Mouse (Mus musculus): ENCODE data around the gene T2. TPM values are rescaled to one million over a fixed set of nuclear protein-coding genes. Genes with fewer than 3 reads are reported as not detected.
A peak's percentile ranks its signal among the peaks of the same experiment; 100 is the strongest.
"Not testable (repeated sequence)": the region's sequence is repeated elsewhere in the genome, so short reads cannot be mapped to it uniquely, and the experiment has no call there.

T2 gene
- polyA plus RNA-seq, 1 experiment from 2014 or later: 0.62 TPM

DNA sequence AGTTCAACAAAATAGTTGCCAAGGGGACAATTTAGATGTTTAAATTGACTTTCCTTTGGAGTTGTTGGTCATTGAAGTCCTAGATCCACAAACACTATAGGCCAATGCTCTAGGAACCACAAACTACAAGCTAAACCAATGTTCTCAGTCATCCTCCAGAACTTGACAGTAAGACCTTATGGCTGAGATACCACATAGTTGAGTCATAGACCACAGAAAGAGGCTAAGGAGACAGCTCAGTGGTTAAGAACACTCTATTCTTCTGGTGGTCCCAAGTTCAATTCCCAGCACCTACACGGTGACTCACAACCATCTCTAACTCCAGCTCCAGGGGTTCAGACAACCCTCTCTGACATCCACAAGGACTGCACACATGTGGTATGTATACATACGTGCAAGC, 29.6 kb downstream of the T2 start:
- Histone ChIP-seq H3K27me3 (ENCODE audit: insufficient read depth, low read length) (peaks cover 30% of the 10 kb centered on the region), H3K9ac (replicated peaks; ENCODE audit: low read length) (no peak overlapping the region), H3K36me3 (ENCODE audit: insufficient read depth, low read length) (no peaks in the 10 kb centered on the region), H3K9me3 (ENCODE audit: low read length) (no peaks in the 10 kb centered on the region), H3K4me1 (ENCODE audit: insufficient read depth, low read length) (peaks cover 13% of the 10 kb centered on the region), H3K4me3 (ENCODE audit: low read length) (no peak overlapping the region), H3K4me2 (replicated peaks; ENCODE audit: low read depth, low read length) (no peak overlapping the region), H3K27ac (ENCODE audit: low read length) (no peak overlapping the region)
- whole genome bisulfite sequencing: 94% methylated on average over 2 of the region's 2 CpGs
- no peak for ATAC-seq (ENCODE audit: low FRiP score, low TSS enrichment)

DNA sequence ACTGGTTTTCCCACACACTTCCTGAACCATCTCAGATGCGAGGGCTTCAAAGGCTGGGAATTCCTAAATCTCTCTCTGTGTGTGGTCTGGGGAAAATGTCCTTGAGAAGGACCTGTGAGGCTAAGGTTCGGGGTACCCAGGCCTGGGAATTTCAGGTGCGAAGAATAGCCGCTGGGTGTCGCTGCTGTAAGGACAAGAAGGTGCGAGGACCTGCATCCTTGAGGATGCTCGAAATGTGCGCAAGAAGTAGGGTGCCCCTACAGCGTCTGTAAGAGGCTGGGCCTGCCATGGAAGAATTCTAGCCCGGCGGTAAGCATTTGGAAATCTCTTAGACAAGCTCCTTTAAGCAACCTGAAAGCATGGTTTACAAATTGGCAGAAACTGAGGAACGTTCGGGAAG, 32.7 kb downstream of the T2 start:
- peak overlapping the region; percentile 29; the same call in 1 of the 2 replicates for H3K4me3 ChIP-seq (ENCODE audit: low read length)
- WGBS: under 1% methylated on average over 13 of the region's 13 CpGs
- peaks cover 13% of the 10 kb centered on the region for H3K4me1 ChIP-seq (ENCODE audit: insufficient read depth, low read length)
- no peak overlapping the region for H3K27ac ChIP-seq (ENCODE audit: low read length)
- no peak for ATAC-seq (ENCODE audit: low FRiP score, low TSS enrichment)
- H3K36me3 ChIP-seq (ENCODE audit: insufficient read depth, low read length): no peaks in the 10 kb centered on the region
- H3K9me3 ChIP-seq (ENCODE audit: low read length): no peaks in the 10 kb centered on the region
- peak overlapping the region; percentile 48 for H3K4me2 ChIP-seq (replicated peaks; ENCODE audit: low read depth, low read length)
- H3K27me3 ChIP-seq (ENCODE audit: insufficient read depth, low read length): peaks cover 38% of the 10 kb centered on the region
- no peak overlapping the region for H3K9ac ChIP-seq (replicated peaks; ENCODE audit: low read length)

- peaks cover 13% of the 10 kb centered on the region for H3K4me1 ChIP-seq (ENCODE audit: insufficient read depth, low read length)
- no peak overlapping the region for H3K27ac ChIP-seq (ENCODE audit: low read length)
- H3K9me3 ChIP-seq (ENCODE audit: low read length): no peaks in the 10 kb centered on the region
- H3K36me3 ChIP-seq (ENCODE audit: insufficient read depth, low read length): no peaks in the 10 kb centered on the region
- peaks cover 38% of the 10 kb centered on the region for H3K27me3 ChIP-seq (ENCODE audit: insufficient read depth, low read length)
- H3K9ac ChIP-seq (replicated peaks; ENCODE audit: low read length): peak overlapping the region; percentile 35
- WGBS: 1% methylated on average over 28 of the region's 28 CpGs
- peak overlapping the region; percentile 29 for H3K4me3 ChIP-seq (ENCODE audit: low read length)
- H3K4me2 ChIP-seq (replicated peaks; ENCODE audit: low read depth, low read length): peak overlapping the region; percentile 48
- ATAC-seq (ENCODE audit: low FRiP score, low TSS enrichment): no peak
These were observed 33.4 kb downstream of the T2 start for GRCm38 (mm10) chr17:8388990-8389789.

GRCm38 (mm10) chr17:8389790-8390095, 34.0 kb downstream of the T2 start:
- WGBS: 3% methylated on average over 10 of the region's 10 CpGs
- H3K4me2 ChIP-seq (replicated peaks; ENCODE audit: low read depth, low read length): peak overlapping the region; percentile 48

GRCm38 (mm10) chr17:8390487-8390886, 34.7 kb downstream of the T2 start:
- peaks cover 38% of the 10 kb centered on the region for H3K27me3 ChIP-seq (ENCODE audit: insufficient read depth, low read length)
- H3K4me1 ChIP-seq (ENCODE audit: insufficient read depth, low read length): peaks cover 13% of the 10 kb centered on the region
- no peaks in the 10 kb centered on the region for H3K9me3 ChIP-seq (ENCODE audit: low read length)
- no peak overlapping the region for H3K27ac ChIP-seq (ENCODE audit: low read length)
- H3K4me3 ChIP-seq (ENCODE audit: low read length): no peak overlapping the region
- no peaks in the 10 kb centered on the region for H3K36me3 ChIP-seq (ENCODE audit: insufficient read depth, low read length)
- 67% methylated on average over 4 of the region's 4 CpGs for WGBS
- no peak overlapping the region for H3K4me2 ChIP-seq (replicated peaks; ENCODE audit: low read depth, low read length)
- ATAC-seq (ENCODE audit: low FRiP score, low TSS enrichment): no peak
- no peak overlapping the region for H3K9ac ChIP-seq (replicated peaks; ENCODE audit: low read length)

More at GRCm38 (mm10) chr17:8389790-8390095, 34.0 kb downstream of the T2 start:
- Histone ChIP-seq H3K27ac (ENCODE audit: low read length) (no peak overlapping the region), H3K36me3 (ENCODE audit: insufficient read depth, low read length) (no peaks in the 10 kb centered on the region), H3K9me3 (ENCODE audit: low read length) (no peaks in the 10 kb centered on the region), H3K4me3 (ENCODE audit: low read length) (peak overlapping the region; percentile 29), H3K9ac (replicated peaks; ENCODE audit: low read length) (no peak overlapping the region), H3K27me3 (ENCODE audit: insufficient read depth, low read length) (peaks cover 38% of the 10 kb centered on the region), H3K4me1 (ENCODE audit: insufficient read depth, low read length) (peaks cover 13% of the 10 kb centered on the region)
- no peak for ATAC-seq (ENCODE audit: low FRiP score, low TSS enrichment)

DNA sequence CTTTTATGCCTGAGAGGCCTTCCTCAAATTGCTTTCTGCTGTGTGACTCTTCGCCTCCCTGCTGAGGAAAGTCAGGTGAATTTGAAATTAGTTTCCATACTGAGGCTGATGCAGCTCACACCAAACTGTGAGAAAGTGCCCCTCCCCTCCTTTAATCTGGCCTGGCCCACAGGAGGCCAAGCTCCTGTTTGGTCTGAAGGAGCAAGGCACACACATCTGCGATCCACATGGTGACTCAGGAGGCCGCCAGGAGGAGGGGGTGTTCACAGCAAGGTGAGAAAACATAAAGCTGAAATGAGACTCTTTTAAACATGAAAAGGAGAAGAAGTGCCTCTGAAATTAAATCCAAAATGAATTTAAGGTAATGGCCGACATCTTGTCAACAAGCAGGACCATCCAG, 40.6 kb downstream of the T2 start:
- Histone ChIP-seq H3K27ac (ENCODE audit: low read length) (no peak overlapping the region), H3K27me3 (ENCODE audit: insufficient read depth, low read length) (no peaks in the 10 kb centered on the region), H3K4me1 (ENCODE audit: insufficient read depth, low read length) (no peaks in the 10 kb centered on the region), H3K9me3 (ENCODE audit: low read length) (no peaks in the 10 kb centered on the region), H3K36me3 (ENCODE audit: insufficient read depth, low read length) (no peaks in the 10 kb centered on the region), H3K4me2 (replicated peaks; ENCODE audit: low read depth, low read length) (no peak overlapping the region), H3K4me3 (ENCODE audit: low read length) (no peak overlapping the region), H3K9ac (replicated peaks; ENCODE audit: low read length) (no peak overlapping the region)
- ATAC-seq (ENCODE audit: low FRiP score, low TSS enrichment): no peak
- 49% methylated on average over 4 of the region's 4 CpGs for WGBS

GRCm38 (mm10) chr17:8397946-8398345, 42.2 kb downstream of the T2 start:
- H3K9me3 ChIP-seq (ENCODE audit: low read length): no peaks in the 10 kb centered on the region
- 70% methylated on average over 2 of the region's 2 CpGs for WGBS
- no peak overlapping the region for H3K27ac ChIP-seq (ENCODE audit: low read length)
- no peaks in the 10 kb centered on the region for H3K27me3 ChIP-seq (ENCODE audit: insufficient read depth, low read length)
- no peaks in the 10 kb centered on the region for H3K4me1 ChIP-seq (ENCODE audit: insufficient read depth, low read length)
- H3K4me2 ChIP-seq (replicated peaks; ENCODE audit: low read depth, low read length): no peak overlapping the region
- no peaks in the 10 kb centered on the region for H3K36me3 ChIP-seq (ENCODE audit: insufficient read depth, low read length)
- no peak for ATAC-seq (ENCODE audit: low FRiP score, low TSS enrichment)
- H3K4me3 ChIP-seq (ENCODE audit: low read length): no peak overlapping the region
- H3K9ac ChIP-seq (replicated peaks; ENCODE audit: low read length): no peak overlapping the region

- 56% methylated on average over 8 of the region's 8 CpGs for WGBS
- not testable (repeated sequence) for H3K9ac ChIP-seq (replicated peaks; ENCODE audit: low read length); H3K27ac ChIP-seq (ENCODE audit: low read length); H3K4me2 ChIP-seq (replicated peaks; ENCODE audit: low read depth, low read length); H3K4me1 ChIP-seq (ENCODE audit: insufficient read depth, low read length); H3K36me3 ChIP-seq (ENCODE audit: insufficient read depth, low read length); H3K9me3 ChIP-seq (ENCODE audit: low read length); ATAC-seq (ENCODE audit: low FRiP score, low TSS enrichment); H3K4me3 ChIP-seq (ENCODE audit: low read length); H3K27me3 ChIP-seq (ENCODE audit: insufficient read depth, low read length)
These were observed 48.1 kb downstream of the T2 start for GRCm38 (mm10) chr17:8403932-8404331.

- WGBS: 35% methylated on average over 6 of the region's 6 CpGs
- no peak for ATAC-seq (ENCODE audit: low FRiP score, low TSS enrichment)
- no peaks in the 10 kb centered on the region for H3K27me3 ChIP-seq (ENCODE audit: insufficient read depth, low read length)
- 0 out of 2 replicates have a peak overlapping the region, but pooled peaks have one; percentile 22 for H3K9ac ChIP-seq (replicated peaks; ENCODE audit: low read length)
- H3K9me3 ChIP-seq (ENCODE audit: low read length): no peaks in the 10 kb centered on the region
- no peak overlapping the region for H3K4me3 ChIP-seq (ENCODE audit: low read length)
- no peak overlapping the region for H3K27ac ChIP-seq (ENCODE audit: low read length)
- H3K4me2 ChIP-seq (replicated peaks; ENCODE audit: low read depth, low read length): no peak overlapping the region
- H3K4me1 ChIP-seq (ENCODE audit: insufficient read depth, low read length): peaks cover 12% of the 10 kb centered on the region
- no peaks in the 10 kb centered on the region for H3K36me3 ChIP-seq (ENCODE audit: insufficient read depth, low read length)
These were observed 50.5 kb downstream of the T2 start for GRCm38 (mm10) chr17:8406285-8406684.

- H3K9ac ChIP-seq (replicated peaks; ENCODE audit: low read length); ATAC-seq (ENCODE audit: low FRiP score, low TSS enrichment); H3K36me3 ChIP-seq (ENCODE audit: insufficient read depth, low read length); H3K4me3 ChIP-seq (ENCODE audit: low read length); H3K27ac ChIP-seq (ENCODE audit: low read length); H3K9me3 ChIP-seq (ENCODE audit: low read length); H3K27me3 ChIP-seq (ENCODE audit: insufficient read depth, low read length); H3K4me2 ChIP-seq (replicated peaks; ENCODE audit: low read depth, low read length): not testable (repeated sequence)
- whole genome bisulfite sequencing: 74% methylated on average over 4 of the region's 4 CpGs
- H3K4me1 ChIP-seq (ENCODE audit: insufficient read depth, low read length): peaks cover 12% of the 10 kb centered on the region
These were observed 52.2 kb downstream of the T2 start for GRCm38 (mm10) chr17:8408002-8408401.
